Mouse (Mus musculus) Muller cell, postnatal 12 days (primary cell): ENCODE results near the gene Olfr920.

Source experiments
- DNase-seq: peaks from one replicate; pipeline ENCODE4 v3.0.0-alpha.2; 2015; ENCODE audit errors: inconsistent ontology term

The Olfr920 gene

GRCm38 (mm10) chr9:38751999-38752398 lies at the start of gene Olfr920:
Olfr920 (plus strand) TSS chr9:38752299.
- no peak for DNase-seq

GRCm38 (mm10) chr9:38718102-38718501 lies 34.0 kb upstream of the Olfr920 start, which contains the start of gene Vwa5a:
Vwa5a (plus strand) TSS chr9:38718268.
- DNase-seq: peak; percentile 77

- DNase-seq: peak; percentile 64
Observed at GRCm38 (mm10) chr9:38718927-38719441, 33.1 kb upstream of the Olfr920 start.

- DNase-seq: no peak
Observed at GRCm38 (mm10) chr9:38724044-38724443, 28.1 kb upstream of the Olfr920 start.

GRCm38 (mm10) chr9:38728218-38728617 lies 23.9 kb upstream of the Olfr920 start:
- DNase-seq: no peak

GRCm38 (mm10) chr9:38741408-38741807 lies 10.7 kb upstream of the Olfr920 start:
- no peak for DNase-seq

- no peak for DNase-seq
Observed at GRCm38 (mm10) chr9:38744619-38745315, 7.3 kb upstream of the Olfr920 start.

GRCm38 (mm10) chr9:38772768-38773167 lies 20.7 kb downstream of the Olfr920 start, which contains the start of gene Olfr921:
Olfr921 (plus strand) TSS chr9:38773068.
- DNase-seq: no peak

GRCm38 (mm10) chr9:38792689-38793088 lies 40.6 kb downstream of the Olfr920 start:
- DNase-seq: no peak

- DNase-seq: no peak
Observed at GRCm38 (mm10) chr9:38805696-38806095, 53.6 kb downstream of the Olfr920 start.
